Mouse (Mus musculus) midbrain, embryonic 13.5 days (tissue): Measurements from ENCODE around the gene Dcakd. TPM values are rescaled to one million over a fixed set of nuclear protein-coding genes. Genes with fewer than 3 reads are reported as not detected.
A peak's percentile ranks its signal among the peaks of the same experiment; 100 is the strongest.

Experiments used
- ATAC-seq: fragments of 200-750 bp; cut with Nextera tagmentation; 2 replicates; pipeline ENCODE4 v1.8.0; 2017; ENCODE audit warnings: mild to moderate bottlenecking, moderate TSS enrichment, moderate library complexity
- H3K27ac ChIP-seq: fragments of 300-500 bp; sonication (generic); 2 replicates; pipeline ENCODE4 v1.5.1; 2015; ENCODE audit warnings: inconsistent platforms, mild to moderate bottlenecking, moderate library complexity
- H3K27me3 ChIP-seq: fragments of 300-500 bp; sonication (generic); 2 replicates; pipeline ENCODE4 v1.6.1; 2015; ENCODE audit warnings: mild to moderate bottlenecking, inconsistent platforms
- H3K36me3 ChIP-seq: fragments of 300-500 bp; sonication (generic); 2 replicates; pipeline ENCODE4 v1.6.1; 2015; ENCODE audit warnings: mild to moderate bottlenecking, inconsistent platforms
- H3K4me1 ChIP-seq: fragments of 300-500 bp; sonication (generic); replicated peaks from 2 replicates; pipeline ENCODE4 v1.6.1; 2015; ENCODE audit warnings: inconsistent platforms
- H3K4me2 ChIP-seq: fragments of 300-500 bp; sonication (generic); replicated peaks from 2 replicates; pipeline ENCODE4 v1.6.1; 2015; ENCODE audit warnings: moderate library complexity, mild to moderate bottlenecking, inconsistent platforms
- H3K4me3 ChIP-seq: fragments of 300-500 bp; sonication (generic); replicated peaks from 2 replicates; pipeline ENCODE4 v1.5.1; 2015; ENCODE audit warnings: mild to moderate bottlenecking, inconsistent platforms
- H3K9ac ChIP-seq: fragments of 300-500 bp; sonication (generic); replicated peaks from 2 replicates; pipeline ENCODE4 v1.6.1; 2015; ENCODE audit warnings: mild to moderate bottlenecking, inconsistent platforms
- H3K9me3 ChIP-seq: fragments of 300-500 bp; sonication (generic); 2 replicates; pipeline ENCODE4 v1.6.1; 2016; ENCODE audit warnings: mild to moderate bottlenecking, inconsistent platforms
- WGBS: fragments of 180-500 bp; shearing (Covaris S2); methylation state at CpG from one replicate; pipeline ENCODE4 v1.1.7; 2015; 5-methylcytosine and 5-hydroxymethylcytosine counted together
- polyA plus RNA-seq: library from polyadenylated mRNA; unstranded; fragments of >200 nt; fragmentation: Nextera tagmentation; extraction: Ambion mirVana; gene quantifications from 2 replicates; pipeline ENCODE4 v1.2.1, GENCODE M21; 2015

Gene Dcakd
- polyA plus RNA-seq, 1 experiment from 2014 or later, result 178 TPM

DNA sequence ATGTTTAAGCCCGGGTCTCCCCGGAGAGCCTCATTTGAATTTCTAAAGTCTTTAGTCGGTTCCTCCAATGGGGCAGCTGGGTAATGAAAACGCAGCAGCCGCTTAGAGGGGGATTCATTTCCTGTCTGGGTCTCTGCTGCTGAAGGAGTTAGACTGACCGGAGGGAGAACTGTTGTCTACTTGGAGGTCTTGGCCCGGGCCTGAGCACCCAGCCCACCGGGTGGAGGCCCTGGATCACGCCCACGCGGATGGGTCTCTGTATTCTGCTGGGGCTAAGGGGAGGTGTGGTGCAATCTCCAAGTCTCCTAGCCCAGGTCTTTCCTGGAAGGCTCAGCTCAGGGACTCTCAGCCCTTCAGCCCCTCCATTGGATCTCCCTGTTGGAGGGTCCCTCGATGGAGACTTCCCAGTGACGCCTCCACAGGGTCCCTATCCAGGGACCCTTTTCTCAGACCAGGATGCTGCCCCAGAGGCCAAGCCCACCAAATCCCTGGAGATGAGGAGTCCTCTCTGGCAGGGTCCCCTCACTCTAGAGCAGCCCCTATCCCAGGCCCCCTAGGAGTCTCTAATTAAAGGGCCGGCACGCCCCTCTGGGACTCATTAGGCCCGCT, 64.8 kb downstream of the Dcakd start:
- peak overlapping the region; percentile 20 for H3K4me3 ChIP-seq
- peak overlapping the region; percentile 90 for H3K27ac ChIP-seq
- H3K4me1 ChIP-seq, result peaks cover 31% of the 10 kb centered on the region
- no peaks in the 10 kb centered on the region for H3K9me3 ChIP-seq
- peaks cover 13% of the 10 kb centered on the region; the same call in 1 of the 2 replicates for H3K27me3 ChIP-seq
- H3K9ac ChIP-seq, result peak overlapping the region; percentile 60; the same call in 1 of the 2 replicates
- H3K36me3 ChIP-seq, result no peaks in the 10 kb centered on the region
- H3K4me2 ChIP-seq, result peak overlapping the region; percentile 49
- ATAC-seq, result peak; percentile 73
- WGBS, result under 1% methylated on average over 16 of the region's 16 CpGs

GRCm38 (mm10) chr11:102962861-102963245, 65.3 kb downstream of the Dcakd start:
- Histone ChIP-seq H3K9me3 (no peaks in the 10 kb centered on the region), H3K27me3 (peaks cover 13% of the 10 kb centered on the region; the same call in 1 of the 2 replicates), H3K4me3 (peak overlapping the region; percentile 20), H3K4me1 (peaks cover 36% of the 10 kb centered on the region), H3K9ac (peak overlapping the region; percentile 40; the same call in 1 of the 2 replicates), H3K4me2 (peak overlapping the region; percentile 49), H3K27ac (peak overlapping the region; percentile 90), H3K36me3 (no peaks in the 10 kb centered on the region)
- 14% methylated on average over 7 of the region's 7 CpGs for WGBS
- ATAC-seq, result peak; percentile 17; the same call in 1 of the 2 replicates

GRCm38 (mm10) chr11:102961082-102961481, 67.1 kb downstream of the Dcakd start:
- no peak for ATAC-seq
- Histone ChIP-seq H3K27ac (no peak overlapping the region), H3K4me2 (no peak overlapping the region), H3K9me3 (no peaks in the 10 kb centered on the region), H3K27me3 (peaks cover 8% of the 10 kb centered on the region; the same call in 1 of the 2 replicates), H3K4me3 (no peak overlapping the region), H3K4me1 (peaks cover 53% of the 10 kb centered on the region), H3K9ac (no peak overlapping the region), H3K36me3 (no peaks in the 10 kb centered on the region)
- 97% methylated on average over 4 of the region's 4 CpGs for WGBS

DNA sequence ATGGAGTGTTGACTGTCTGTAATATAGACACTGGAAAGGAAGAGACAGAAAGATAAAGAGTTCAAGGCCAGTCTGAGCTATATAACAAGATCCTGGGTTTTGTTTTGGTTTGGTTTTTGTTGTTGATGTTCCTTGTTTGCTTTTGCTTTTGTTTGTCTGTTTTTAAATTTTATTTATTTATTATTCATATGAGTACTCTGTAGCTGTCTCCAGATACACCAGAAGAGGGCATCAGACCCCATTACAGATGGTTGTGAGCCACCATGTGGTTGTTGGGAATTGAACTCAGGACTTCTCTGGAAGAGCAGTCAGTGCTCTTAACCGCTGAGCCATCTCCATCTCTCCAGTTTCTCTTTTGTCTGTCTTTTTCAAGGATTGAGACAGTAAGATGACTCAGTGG, 69.3 kb downstream of the Dcakd start:
- Histone ChIP-seq H3K4me3 (no peak overlapping the region), H3K27me3 (no peaks in the 10 kb centered on the region), H3K4me2 (no peak overlapping the region), H3K4me1 (peaks cover 49% of the 10 kb centered on the region), H3K9me3 (no peaks in the 10 kb centered on the region), H3K36me3 (no peaks in the 10 kb centered on the region), H3K27ac (no peak overlapping the region), H3K9ac (no peak overlapping the region)
- WGBS, result 87% methylated on average over 1 of the region's 1 CpGs
- ATAC-seq, result no peak

DNA sequence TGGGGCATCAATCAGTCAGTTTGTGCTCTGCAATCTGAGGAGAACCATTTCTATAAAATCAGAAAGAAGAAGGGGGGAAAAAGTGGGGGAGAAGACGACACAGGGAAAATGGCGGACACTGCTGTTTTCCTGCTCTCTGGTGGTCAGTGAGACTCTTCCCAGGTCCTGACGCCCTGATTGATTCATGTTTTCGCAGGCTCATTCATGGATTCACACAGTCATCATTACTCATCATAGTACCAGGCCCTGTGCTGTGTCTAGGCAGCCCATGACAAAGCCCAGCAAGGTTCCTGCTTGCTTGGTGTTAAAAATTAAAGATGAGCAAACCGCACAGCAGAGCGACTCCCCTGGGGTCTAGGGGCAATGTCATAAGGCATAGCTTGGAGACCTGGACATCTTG, 69.7 kb downstream of the Dcakd start:
- no peak for ATAC-seq

DNA sequence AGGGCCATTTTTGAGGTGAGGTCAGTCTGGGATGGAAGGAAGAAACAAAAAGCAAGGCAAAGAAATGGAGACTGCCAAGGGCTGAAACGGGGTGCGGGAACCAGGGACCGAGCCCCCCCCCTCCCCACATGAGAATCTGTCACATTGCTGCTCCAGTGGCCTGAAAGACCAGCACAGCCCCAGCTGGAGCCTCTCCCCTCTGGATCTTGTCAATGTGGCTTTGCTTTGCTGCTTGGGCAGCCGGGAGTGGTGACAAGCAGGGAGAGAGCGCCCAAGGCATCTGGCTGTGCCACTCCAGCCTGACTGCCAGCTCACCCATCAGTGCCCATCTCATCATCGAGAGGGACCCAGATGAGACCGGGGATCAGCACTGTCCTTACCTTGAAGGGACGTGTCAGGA, 70.4 kb downstream of the Dcakd start:
- no peaks in the 10 kb centered on the region for H3K36me3 ChIP-seq
- WGBS, result 72% methylated on average over 8 of the region's 8 CpGs
- no peak overlapping the region for H3K9ac ChIP-seq
- no peak overlapping the region for H3K4me2 ChIP-seq
- peak overlapping the region; percentile 74 for H3K27ac ChIP-seq
- no peak for ATAC-seq
- H3K4me3 ChIP-seq, result no peak overlapping the region
- H3K9me3 ChIP-seq, result no peaks in the 10 kb centered on the region
- no peaks in the 10 kb centered on the region for H3K27me3 ChIP-seq
- H3K4me1 ChIP-seq, result peaks cover 46% of the 10 kb centered on the region

More for the DNA sequence above, 69.7 kb downstream of the Dcakd start:
- H3K27ac ChIP-seq, result no peak overlapping the region
- no peaks in the 10 kb centered on the region for H3K36me3 ChIP-seq
- no peak overlapping the region for H3K4me2 ChIP-seq
- WGBS, result 83% methylated on average over 6 of the region's 6 CpGs
- no peak overlapping the region for H3K4me3 ChIP-seq
- H3K9ac ChIP-seq, result no peak overlapping the region
- peaks cover 46% of the 10 kb centered on the region for H3K4me1 ChIP-seq
- no peaks in the 10 kb centered on the region for H3K27me3 ChIP-seq
- H3K9me3 ChIP-seq, result no peaks in the 10 kb centered on the region

- H3K4me1 ChIP-seq, result peaks cover 51% of the 10 kb centered on the region
- H3K36me3 ChIP-seq, result no peaks in the 10 kb centered on the region
- H3K27me3 ChIP-seq, result no peaks in the 10 kb centered on the region
- no peak overlapping the region for H3K9ac ChIP-seq
- H3K27ac ChIP-seq, result peak overlapping the region; percentile 74
- no peak overlapping the region for H3K4me3 ChIP-seq
- WGBS, result 46% methylated on average over 16 of the region's 16 CpGs
- H3K4me2 ChIP-seq, result no peak overlapping the region
- no peaks in the 10 kb centered on the region for H3K9me3 ChIP-seq
- peak; percentile 62; the same call in 1 of the 2 replicates for ATAC-seq
Observed at GRCm38 (mm10) chr11:102956962-102957614, 71.0 kb downstream of the Dcakd start.

GRCm38 (mm10) chr11:102952922-102953321, 75.2 kb downstream of the Dcakd start:
- peaks cover 38% of the 10 kb centered on the region for H3K27me3 ChIP-seq
- H3K4me2 ChIP-seq, result no peak overlapping the region
- no peaks in the 10 kb centered on the region for H3K9me3 ChIP-seq
- H3K36me3 ChIP-seq, result no peaks in the 10 kb centered on the region
- peak overlapping the region; percentile 67 for H3K27ac ChIP-seq
- H3K4me3 ChIP-seq, result no peak overlapping the region
- 17% methylated on average over 6 of the region's 6 CpGs for WGBS
- peak; percentile 74 for ATAC-seq
- no peak overlapping the region for H3K9ac ChIP-seq
- H3K4me1 ChIP-seq, result peaks cover 59% of the 10 kb centered on the region

GRCm38 (mm10) chr11:102948043-102948961, 79.8 kb downstream of the Dcakd start:
- 0 out of 2 replicates have a peak, but pooled peaks have one; percentile 18 for ATAC-seq
- peaks cover 84% of the 10 kb centered on the region for H3K27me3 ChIP-seq
- H3K4me3 ChIP-seq, result peak overlapping the region; percentile 41
- no peaks in the 10 kb centered on the region for H3K9me3 ChIP-seq
- WGBS, result 1% methylated on average over 48 of the region's 51 CpGs
- peak overlapping the region; percentile 65 for H3K9ac ChIP-seq
- peak overlapping the region; percentile 22; the same call in 1 of the 2 replicates for H3K27ac ChIP-seq
- H3K4me2 ChIP-seq, result peak overlapping the region; percentile 67
- no peaks in the 10 kb centered on the region for H3K36me3 ChIP-seq
- peaks cover 60% of the 10 kb centered on the region for H3K4me1 ChIP-seq

DNA sequence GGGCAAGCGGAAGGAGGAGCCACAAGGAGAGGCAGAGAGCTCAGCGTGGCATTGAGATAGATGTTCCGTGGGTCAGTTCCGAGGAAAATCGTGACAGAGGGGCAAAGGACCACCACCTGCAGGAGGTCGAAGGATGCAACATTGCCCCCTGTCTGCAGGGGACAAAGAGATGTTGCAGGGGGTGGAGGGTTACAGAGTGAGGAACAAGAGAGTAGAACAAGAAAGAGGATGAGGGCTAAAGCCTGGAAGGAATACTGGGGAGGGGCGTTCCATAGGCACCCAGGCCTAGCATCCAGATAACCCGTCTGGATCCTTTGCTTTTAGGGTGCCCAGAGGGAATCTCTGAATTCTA, 81.2 kb downstream of the Dcakd start:
- Histone ChIP-seq H3K9ac (peak overlapping the region; percentile 63; the same call in 1 of the 2 replicates), H3K4me2 (peak overlapping the region; percentile 63), H3K27me3 (peaks cover 97% of the 10 kb centered on the region), H3K36me3 (no peaks in the 10 kb centered on the region), H3K4me1 (peaks cover 47% of the 10 kb centered on the region), H3K4me3 (peak overlapping the region; percentile 43), H3K9me3 (no peaks in the 10 kb centered on the region), H3K27ac (no peak overlapping the region)
- ATAC-seq, result peak; percentile 40
- WGBS, result 2% methylated on average over 8 of the region's 8 CpGs

GRCm38 (mm10) chr11:102946265-102946991, 81.7 kb downstream of the Dcakd start, which contains the start of gene C1ql1:
Gene C1ql1, minus strand, starts transcription at chr11:102946688.
- H3K4me1 ChIP-seq, result peaks cover 43% of the 10 kb centered on the region
- whole genome bisulfite sequencing, result under 1% methylated on average over 72 of the region's 87 CpGs
- H3K27me3 ChIP-seq, result peaks cover 98% of the 10 kb centered on the region
- H3K4me2 ChIP-seq, result peak within 1 kb of the TSS; percentile 63
- H3K9me3 ChIP-seq, result no peaks in the 10 kb centered on the region
- H3K27ac ChIP-seq, result no peak within 1 kb of the TSS
- H3K36me3 ChIP-seq, result no peaks in the 10 kb centered on the region
- ATAC-seq, result peak; percentile 71
- H3K9ac ChIP-seq, result peak within 1 kb of the TSS; percentile 63
- H3K4me3 ChIP-seq, result peak within 1 kb of the TSS; percentile 43
